Mouse (Mus musculus) lung, adult 2 months (tissue): ENCODE measurements around the gene Tent4a. TPM values are rescaled to one million over a fixed set of nuclear protein-coding genes. Genes with fewer than 3 reads are reported as not detected.

Experiments
- DNase-seq: peaks from one replicate; pipeline ENCODE4 v3.0.0; 2022
- H3K4me1 ChIP-seq: fragments of 200-500 bp; 2 replicates; pipeline ENCODE4 v1.6.1; 2011; ENCODE audit warnings: low read length; ENCODE audit not compliant: control insufficient read depth, insufficient read depth
- H3K4me3 ChIP-seq: fragments of 200-500 bp; replicated peaks from 2 replicates; pipeline ENCODE3; 2011; ENCODE audit warnings: low read depth, mild to moderate bottlenecking, control low read depth, low read length; ENCODE audit errors: extremely low read depth
- CTCF ChIP-seq: fragments of 200-500 bp; IDR thresholded peaks from 2 replicates; pipeline ENCODE4 v1.5.1; 2011; ENCODE audit warnings: mild to moderate bottlenecking, low read length, control low read depth; ENCODE audit not compliant: insufficient read depth
- POLR2A ChIP-seq: fragments of 200-500 bp; IDR thresholded peaks from 2 replicates; pipeline ENCODE4 v1.6.1; 2011; ENCODE audit warnings: low read depth, mild to moderate bottlenecking, control low read depth, low read length, borderline replicate concordance; ENCODE audit errors: extremely low read depth
- WGBS: fragments of 180-500 bp; shearing (Covaris S2); methylation state at CpG from one replicate; pipeline ENCODE4 v1.1.7; 2018; 5-methylcytosine and 5-hydroxymethylcytosine counted together
- polyA plus RNA-seq: library from polyadenylated mRNA; depleted of rRNA; stranded (reverse); fragments of >200 nt; gene quantifications from 2 replicates; pipeline ENCODE4 v1.2.3, GENCODE M21; 2012

The Tent4a gene
- polyA plus RNA-seq, 1 experiment: 12.0 TPM

DNA sequence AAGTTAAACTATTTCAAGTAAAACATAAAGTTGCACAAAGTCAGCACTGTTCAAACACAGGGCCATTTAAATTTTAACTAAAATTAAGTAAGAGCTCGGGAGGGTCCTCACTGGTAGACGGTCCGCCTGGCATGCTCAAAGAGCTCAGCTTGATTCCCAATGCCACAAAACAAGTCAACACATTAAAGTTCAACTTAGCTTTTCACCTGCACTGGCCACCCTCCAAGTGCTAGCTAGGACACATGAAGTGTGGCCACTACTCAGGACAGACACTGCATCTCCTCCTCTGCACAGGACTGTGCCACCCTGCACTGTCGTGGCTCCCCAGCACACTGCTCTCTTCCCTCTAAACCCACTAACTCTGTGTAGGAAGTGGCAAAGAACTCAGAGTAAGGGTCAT is 8.6 kb downstream of the Tent4a start:
- peaks cover 14% of the 10 kb centered on the region for H3K4me1 ChIP-seq
- 66% methylated on average over 4 of the region's 4 CpGs for WGBS
- DNase-seq: no peak
- TF ChIP-seq POLR2A: no peak
- no peak for TF ChIP-seq CTCF
- H3K4me3 ChIP-seq: no peak overlapping the region

DNA sequence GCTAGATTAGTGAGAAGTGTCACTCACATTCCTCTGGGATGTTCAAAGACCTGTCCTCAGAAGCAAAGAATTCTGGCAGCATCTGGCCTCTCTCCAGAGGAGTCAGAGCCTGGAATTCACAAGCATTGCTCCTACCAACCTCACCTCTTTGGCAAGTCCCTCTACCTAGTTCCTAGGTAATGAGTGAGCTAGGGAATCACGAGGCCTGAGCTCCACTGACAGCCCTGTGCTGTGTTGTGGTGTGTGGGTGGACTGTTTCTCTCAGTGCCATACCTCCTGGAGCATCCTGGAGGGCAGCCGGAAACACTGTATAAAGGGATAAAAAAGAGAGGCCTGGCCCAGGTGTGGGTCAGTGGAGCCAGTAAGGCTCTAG is 10.3 kb downstream of the Tent4a start:
- DNase-seq: no peak
- Histone ChIP-seq H3K4me3 (no peak overlapping the region), H3K4me1 (peaks cover 14% of the 10 kb centered on the region)
- TF ChIP-seq CTCF (no peak), POLR2A (no peak)
- WGBS: 78% methylated on average over 2 of the region's 2 CpGs

DNA sequence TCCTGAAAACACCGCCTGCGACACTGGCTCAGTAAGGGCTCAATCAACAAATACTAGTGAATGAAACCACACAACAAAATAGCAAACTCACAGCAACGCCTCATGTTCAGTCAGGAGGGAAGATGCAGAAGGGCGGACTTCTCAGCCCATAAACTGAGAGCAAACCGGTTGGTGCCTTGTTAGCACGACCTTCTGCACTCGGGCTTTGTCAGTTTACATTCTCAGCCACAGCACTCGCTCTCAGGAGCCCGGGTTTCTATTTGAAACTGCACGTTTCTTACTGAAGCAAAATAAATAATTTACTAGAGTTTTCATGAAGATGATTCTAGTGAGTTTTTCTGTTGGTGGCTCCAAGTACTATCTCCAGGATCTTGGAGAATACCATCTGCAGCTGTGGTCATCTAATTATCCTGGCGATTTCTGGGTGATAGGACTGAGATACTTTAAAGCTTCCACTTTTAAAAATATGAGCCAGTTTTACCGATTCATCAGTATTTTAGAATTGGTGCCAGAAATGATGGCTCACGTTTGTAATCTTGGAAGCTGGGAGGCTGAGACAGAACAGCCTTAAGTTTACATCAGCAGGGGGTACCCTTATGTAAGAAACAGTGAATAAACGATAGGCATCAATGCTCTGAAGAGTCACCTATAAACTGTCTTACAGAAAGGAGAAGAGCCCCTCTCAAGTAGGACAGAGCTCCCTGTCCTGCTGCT is 10.8 kb downstream of the Tent4a start:
- peaks cover 14% of the 10 kb centered on the region for H3K4me1 ChIP-seq
- no peak for DNase-seq
- H3K4me3 ChIP-seq: no peak overlapping the region
- TF ChIP-seq POLR2A: no peak
- no peak for TF ChIP-seq CTCF
- WGBS: 41% methylated on average over 14 of the region's 14 CpGs

DNA sequence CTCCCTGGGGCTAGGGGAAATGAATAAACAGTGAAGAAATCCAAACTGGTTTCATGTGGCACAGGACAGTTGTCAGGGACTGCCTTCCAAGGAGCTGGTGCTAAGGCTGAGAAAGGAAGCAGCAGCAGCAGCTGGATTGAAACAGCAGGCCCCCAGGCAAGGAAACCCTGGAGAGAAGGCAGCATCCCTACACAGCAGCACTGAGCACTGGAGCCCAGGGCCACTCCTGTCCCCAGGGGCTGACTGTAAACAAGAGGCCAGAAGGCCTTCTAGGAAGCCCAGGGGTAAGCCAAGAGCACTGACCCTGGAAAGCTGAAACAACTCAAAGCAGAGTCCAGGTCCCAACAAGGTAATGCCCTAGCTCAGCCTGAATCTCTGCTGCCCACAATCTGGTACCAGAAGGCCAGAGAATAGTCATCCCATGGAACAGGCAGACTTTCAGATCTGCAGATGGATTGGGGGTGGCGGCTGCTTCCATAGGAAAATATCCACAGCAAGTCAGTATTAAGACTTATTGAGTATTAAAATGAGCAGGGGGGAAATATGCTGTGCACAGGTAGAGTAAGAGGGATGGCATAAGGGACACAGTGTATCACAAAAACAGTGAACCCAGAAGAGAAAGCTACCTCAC is 12.1 kb downstream of the Tent4a start:
- TF ChIP-seq POLR2A (no peak), CTCF (no peak)
- no peak overlapping the region for H3K4me3 ChIP-seq
- peaks cover 21% of the 10 kb centered on the region for H3K4me1 ChIP-seq
- 94% methylated on average over 1 of the region's 1 CpGs for WGBS
- no peak for DNase-seq

DNA sequence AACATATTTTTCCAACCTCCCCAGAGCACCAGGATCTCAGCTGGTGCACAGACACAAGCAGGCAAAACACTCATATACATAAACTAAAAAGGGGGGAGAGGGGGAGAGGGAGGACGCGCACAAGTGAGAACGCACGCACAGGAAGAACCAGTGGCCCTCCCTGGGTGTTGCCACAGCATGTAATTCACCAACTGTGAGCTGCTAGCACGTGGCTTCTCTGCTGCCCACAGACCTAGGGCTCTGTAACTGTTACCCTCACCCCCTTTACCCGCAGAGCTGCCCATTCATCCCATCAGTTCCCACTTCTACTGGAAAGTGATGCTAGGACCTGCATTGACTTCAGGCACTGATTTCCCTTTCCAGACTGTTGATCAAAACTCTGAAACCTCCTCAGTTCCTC is 15.3 kb downstream of the Tent4a start:
- WGBS: 71% methylated on average over 6 of the region's 6 CpGs
- no peak overlapping the region for H3K4me3 ChIP-seq
- peaks cover 9% of the 10 kb centered on the region for H3K4me1 ChIP-seq
- TF ChIP-seq POLR2A (no peak), CTCF (no peak)
- no peak for DNase-seq

DNA sequence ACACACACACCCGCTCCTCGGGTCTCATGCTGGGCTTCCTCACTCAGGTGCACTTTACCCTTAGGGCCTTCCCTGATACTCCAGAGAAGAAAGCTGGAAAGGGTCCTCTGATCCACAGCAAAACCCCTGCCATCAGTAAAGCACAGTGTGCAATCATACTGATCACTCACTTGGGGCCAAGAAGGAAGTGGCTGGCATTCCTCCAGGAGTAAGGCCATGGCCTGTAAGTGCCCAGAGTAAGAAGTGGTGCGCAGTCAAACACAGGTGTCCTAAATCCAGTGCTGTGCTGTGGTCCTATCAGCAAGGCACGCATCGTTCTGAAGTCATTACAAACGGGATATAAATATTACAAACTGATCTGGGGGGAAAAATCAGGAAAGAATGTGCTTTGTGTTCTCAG is 17.0 kb downstream of the Tent4a start:
- peak; percentile 36 for DNase-seq

DNA sequence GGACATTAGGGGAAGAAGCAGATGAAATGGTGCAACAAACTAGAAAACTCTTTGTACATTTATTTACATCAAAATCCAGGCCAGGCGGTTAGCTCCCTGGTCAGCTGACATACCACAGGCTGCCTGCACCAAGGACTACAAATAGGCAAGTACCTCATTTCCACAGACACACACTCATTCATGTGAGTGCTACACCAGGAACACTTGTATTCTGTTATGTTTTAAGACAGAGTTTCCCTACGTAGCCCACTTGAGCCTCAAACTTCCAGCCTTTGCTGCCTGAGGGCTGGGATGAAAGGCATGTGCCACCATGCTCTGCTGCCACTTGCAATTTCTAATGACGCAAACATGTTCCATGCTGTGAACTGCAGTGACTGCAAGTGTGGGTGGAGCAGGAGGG is 19.3 kb downstream of the Tent4a start:
- TF ChIP-seq POLR2A (no peak), CTCF (no peak)
- no peak for DNase-seq
- peaks cover 7% of the 10 kb centered on the region for H3K4me1 ChIP-seq
- no peak overlapping the region for H3K4me3 ChIP-seq
- WGBS: 78% methylated on average over 3 of the region's 3 CpGs

More for the DNA sequence above, 17.0 kb downstream of the Tent4a start:
- Histone ChIP-seq H3K4me3 (no peak overlapping the region), H3K4me1 (peaks cover 9% of the 10 kb centered on the region)
- 52% methylated on average over 6 of the region's 6 CpGs for WGBS
- TF ChIP-seq POLR2A: no peak
- TF ChIP-seq CTCF: no peak

DNA sequence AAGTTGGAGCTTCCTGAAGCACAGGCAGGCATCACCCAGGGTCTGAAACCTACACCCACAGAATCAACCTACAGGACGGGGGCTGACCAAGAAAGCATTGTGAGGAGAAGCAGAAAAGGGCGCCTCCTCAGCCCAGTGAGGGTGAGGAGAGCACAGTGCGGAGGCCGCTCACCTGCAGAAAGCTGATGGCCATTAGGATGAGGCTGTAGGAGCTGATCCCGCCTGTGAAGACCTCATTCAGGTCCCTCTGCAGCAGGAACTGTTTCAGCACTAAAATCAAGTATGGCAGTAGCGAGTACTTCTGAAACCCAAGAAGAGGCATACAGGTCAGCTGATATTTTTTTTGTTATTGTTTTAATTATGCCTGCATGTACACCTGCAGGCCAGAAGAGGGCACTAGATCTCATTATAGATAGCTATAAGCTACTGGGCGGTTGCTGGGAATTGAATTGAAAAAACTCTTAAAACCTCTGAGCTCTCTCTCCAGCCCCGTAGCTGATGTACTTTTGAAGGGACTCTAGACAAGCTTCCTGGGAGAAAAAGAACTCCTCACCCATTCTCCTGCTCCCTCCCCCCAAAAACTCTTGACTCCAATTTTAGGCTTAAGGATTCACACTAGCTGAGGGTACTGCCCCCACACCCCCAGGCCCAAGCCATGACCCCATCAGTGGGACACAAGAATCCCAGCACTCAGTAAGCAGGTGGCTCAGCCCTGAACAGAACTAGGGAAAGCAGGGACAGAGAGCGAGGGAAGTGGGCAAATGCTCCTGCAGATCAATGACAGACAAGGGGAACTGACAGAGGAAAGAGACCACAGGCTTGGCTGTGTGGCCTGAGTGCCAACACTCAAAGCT is 24.8 kb downstream of the Tent4a start:
- TF ChIP-seq CTCF (no peak), POLR2A (no peak)
- H3K4me1 ChIP-seq: no peaks in the 10 kb centered on the region
- no peak overlapping the region for H3K4me3 ChIP-seq
- no peak for DNase-seq
- 57% methylated on average over 9 of the region's 9 CpGs for WGBS

DNA sequence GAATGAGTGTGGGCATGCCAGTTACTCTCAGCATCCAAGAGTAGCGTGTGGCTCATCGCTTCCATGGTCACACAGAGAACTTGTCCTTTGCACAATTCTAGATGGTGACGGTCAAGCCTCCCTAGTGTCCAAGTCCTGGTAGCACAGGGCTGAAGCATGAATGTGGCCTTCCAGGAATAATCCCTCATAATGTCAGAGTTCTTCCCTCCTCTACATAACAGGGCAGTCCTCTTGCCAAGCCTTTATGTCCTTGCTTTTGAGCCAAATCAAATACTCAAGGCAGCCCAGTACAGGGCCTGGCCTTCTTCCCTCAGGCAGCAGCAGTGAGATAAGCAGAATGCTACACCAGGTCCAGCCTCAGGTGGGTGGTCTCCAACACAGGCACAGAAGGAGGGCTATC is 26.8 kb downstream of the Tent4a start:
- TF ChIP-seq CTCF (no peak), POLR2A (no peak)
- no peaks in the 10 kb centered on the region for H3K4me1 ChIP-seq
- 92% methylated on average over 3 of the region's 3 CpGs for WGBS
- no peak for DNase-seq
- no peak overlapping the region for H3K4me3 ChIP-seq
